Mouse (Mus musculus) liver, adult 2 months (tissue): ENCODE measurements around the gene Faf2.

Experiments used
- CTCF ChIP-seq: fragments of 200-500 bp; IDR thresholded peaks from 2 replicates; pipeline ENCODE4 v1.5.1; 2011; ENCODE audit warnings: low read depth, low read length, control low read depth
- POLR2A ChIP-seq: fragments of 200-500 bp; IDR thresholded peaks from 2 replicates; pipeline ENCODE4 v1.6.1; 2011; ENCODE audit warnings: low read length, control low read depth; ENCODE audit not compliant: insufficient read depth; ENCODE audit errors: extremely low read depth

GRCm38 (mm10) chr13:54695479-54696230, 74.1 kb downstream of the Faf2 start:
- no peak for TF ChIP-seq CTCF
- no peak for TF ChIP-seq POLR2A
